Mouse (Mus musculus) stomach, embryonic 15.5 days (tissue): ENCODE data around the gene Irgm1. TPM values are rescaled to one million over a fixed set of nuclear protein-coding genes. Genes with fewer than 3 reads are reported as not detected.

Experiments
- ATAC-seq: fragments of 200-750 bp; cut with Nextera tagmentation; 2 replicates; pipeline ENCODE4 v1.8.0; 2017; ENCODE audit warnings: low read depth, moderate number of reproducible peaks, moderate TSS enrichment; ENCODE audit not compliant: insufficient read depth, low FRiP score
- H3K27ac ChIP-seq: fragments of 300-500 bp; sonication (generic); 2 replicates; pipeline ENCODE4 v1.5.1; 2015; ENCODE audit warnings: mild to moderate bottlenecking, inconsistent platforms
- H3K27me3 ChIP-seq: fragments of 300-500 bp; sonication (generic); replicated peaks from 2 replicates; pipeline ENCODE4 v1.6.1; 2015; ENCODE audit warnings: inconsistent platforms
- H3K36me3 ChIP-seq: fragments of 300-500 bp; sonication (generic); 2 replicates; pipeline ENCODE4 v1.6.1; 2015; ENCODE audit warnings: inconsistent platforms
- H3K4me1 ChIP-seq: fragments of 300-500 bp; sonication (generic); 2 replicates; pipeline ENCODE4 v1.6.1; 2015; ENCODE audit warnings: inconsistent platforms
- H3K4me2 ChIP-seq: fragments of 300-500 bp; sonication (generic); 2 replicates; pipeline ENCODE4 v1.6.1; 2015; ENCODE audit warnings: mild to moderate bottlenecking, inconsistent platforms
- H3K4me3 ChIP-seq: fragments of 300-500 bp; sonication (generic); replicated peaks from 2 replicates; pipeline ENCODE4 v1.5.1; 2015; ENCODE audit warnings: inconsistent platforms
- H3K9ac ChIP-seq: fragments of 300-500 bp; sonication (generic); 2 replicates; pipeline ENCODE4 v1.6.1; 2015; ENCODE audit warnings: inconsistent platforms
- H3K9me3 ChIP-seq: fragments of 300-500 bp; sonication (generic); 2 replicates; pipeline ENCODE4 v1.6.1; 2016; ENCODE audit warnings: inconsistent platforms
- WGBS: fragments of 180-500 bp; shearing (Covaris S2); methylation state at CpG from one replicate; pipeline ENCODE4 v1.1.7; 2015; 5-methylcytosine and 5-hydroxymethylcytosine counted together
- polyA plus RNA-seq: library from polyadenylated mRNA; unstranded; fragments of >200 nt; fragmentation: Nextera tagmentation; extraction: Ambion mirVana; gene quantifications from 2 replicates; pipeline ENCODE4 v1.2.1, GENCODE M21; 2015

The Irgm1 gene
- polyA plus RNA-seq, 1 experiment from 2014 or later: 14.3 TPM

DNA sequence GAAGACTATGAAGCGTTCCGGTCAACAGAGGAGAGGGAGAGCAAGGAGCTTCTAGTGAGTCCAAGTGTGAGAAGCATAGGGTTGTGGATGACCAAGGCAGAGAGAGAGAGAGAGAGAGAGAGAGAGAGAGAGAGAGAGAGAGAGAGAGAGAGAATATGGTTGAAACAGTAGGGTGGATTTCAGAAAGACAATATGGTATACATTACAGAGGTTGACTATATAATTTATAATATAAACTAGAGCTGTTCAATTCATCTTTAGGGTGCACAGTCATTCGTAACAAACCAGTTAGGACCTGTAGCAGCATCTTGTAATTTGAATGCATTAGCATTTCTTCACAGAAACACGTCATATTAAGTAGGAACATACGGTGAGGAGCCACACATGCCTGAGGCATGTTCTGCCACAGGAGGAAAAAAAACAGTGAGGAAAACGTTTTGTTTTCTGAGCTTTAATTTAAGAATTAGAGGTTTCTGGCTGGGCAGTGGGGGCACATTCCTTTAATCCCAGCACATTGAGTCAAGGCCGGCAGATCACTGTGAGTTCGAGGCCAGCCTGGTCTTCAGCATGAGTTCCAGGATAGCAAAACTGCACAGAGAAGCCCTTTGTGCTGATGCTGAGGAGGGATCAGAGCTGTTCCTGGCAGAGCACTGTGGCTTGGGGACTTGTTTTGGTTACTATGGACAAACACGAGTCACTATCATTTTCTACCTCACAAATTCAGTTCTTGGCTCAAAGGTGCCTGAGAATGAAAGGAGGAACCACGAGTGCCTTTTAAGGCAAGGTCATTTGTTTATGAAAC, 32.4 kb downstream of the Irgm1 start:
- Histone ChIP-seq H3K4me2 (peak overlapping the region; percentile 88), H3K4me3 (no peak overlapping the region), H3K27me3 (no peaks in the 10 kb centered on the region), H3K36me3 (no peaks in the 10 kb centered on the region), H3K4me1 (peaks cover 5% of the 10 kb centered on the region), H3K27ac (no peak overlapping the region), H3K9ac (no peak overlapping the region), H3K9me3 (no peaks in the 10 kb centered on the region)
- WGBS: 77% methylated on average over 10 of the region's 10 CpGs
- ATAC-seq: no peak

DNA sequence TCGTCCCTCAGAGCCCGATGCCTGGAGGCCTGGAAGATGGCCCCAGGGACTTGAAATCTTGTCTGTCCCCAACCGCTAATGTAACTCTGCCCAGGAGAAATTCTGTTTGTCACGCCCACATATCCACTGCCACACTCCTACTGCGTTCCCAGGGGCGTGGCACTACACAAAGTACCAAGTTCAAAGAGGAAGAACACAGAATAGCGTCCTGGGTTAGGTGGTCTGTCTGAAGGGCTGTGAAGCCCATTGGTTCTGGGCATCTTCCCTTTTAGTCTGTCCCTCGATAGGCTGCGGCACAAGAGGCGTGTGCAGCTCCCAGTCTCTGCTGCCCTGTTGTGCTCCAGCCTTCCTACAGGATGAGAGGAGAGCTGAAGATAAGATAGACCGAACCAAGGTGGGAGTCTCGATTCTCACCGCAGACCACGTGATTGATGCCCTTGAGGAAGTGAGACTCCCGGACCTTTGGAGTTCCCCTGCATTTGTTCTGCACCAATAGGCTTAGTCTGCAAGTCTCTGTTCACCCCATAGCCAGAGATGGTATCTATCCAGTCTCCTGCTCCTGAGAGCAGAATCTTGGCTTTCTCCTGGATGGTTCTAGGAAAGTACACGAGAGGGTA, 33.2 kb downstream of the Irgm1 start:
- Histone ChIP-seq H3K27ac (peak overlapping the region; percentile 42), H3K4me1 (peaks cover 5% of the 10 kb centered on the region), H3K27me3 (no peaks in the 10 kb centered on the region), H3K9ac (peak overlapping the region; percentile 51; the same call in 1 of the 2 replicates), H3K4me3 (peak overlapping the region; percentile 65), H3K9me3 (no peaks in the 10 kb centered on the region), H3K36me3 (no peaks in the 10 kb centered on the region), H3K4me2 (peak overlapping the region; percentile 88)
- ATAC-seq: peak; percentile 30; the same call in 1 of the 2 replicates
- WGBS: 2% methylated on average over 16 of the region's 16 CpGs

DNA sequence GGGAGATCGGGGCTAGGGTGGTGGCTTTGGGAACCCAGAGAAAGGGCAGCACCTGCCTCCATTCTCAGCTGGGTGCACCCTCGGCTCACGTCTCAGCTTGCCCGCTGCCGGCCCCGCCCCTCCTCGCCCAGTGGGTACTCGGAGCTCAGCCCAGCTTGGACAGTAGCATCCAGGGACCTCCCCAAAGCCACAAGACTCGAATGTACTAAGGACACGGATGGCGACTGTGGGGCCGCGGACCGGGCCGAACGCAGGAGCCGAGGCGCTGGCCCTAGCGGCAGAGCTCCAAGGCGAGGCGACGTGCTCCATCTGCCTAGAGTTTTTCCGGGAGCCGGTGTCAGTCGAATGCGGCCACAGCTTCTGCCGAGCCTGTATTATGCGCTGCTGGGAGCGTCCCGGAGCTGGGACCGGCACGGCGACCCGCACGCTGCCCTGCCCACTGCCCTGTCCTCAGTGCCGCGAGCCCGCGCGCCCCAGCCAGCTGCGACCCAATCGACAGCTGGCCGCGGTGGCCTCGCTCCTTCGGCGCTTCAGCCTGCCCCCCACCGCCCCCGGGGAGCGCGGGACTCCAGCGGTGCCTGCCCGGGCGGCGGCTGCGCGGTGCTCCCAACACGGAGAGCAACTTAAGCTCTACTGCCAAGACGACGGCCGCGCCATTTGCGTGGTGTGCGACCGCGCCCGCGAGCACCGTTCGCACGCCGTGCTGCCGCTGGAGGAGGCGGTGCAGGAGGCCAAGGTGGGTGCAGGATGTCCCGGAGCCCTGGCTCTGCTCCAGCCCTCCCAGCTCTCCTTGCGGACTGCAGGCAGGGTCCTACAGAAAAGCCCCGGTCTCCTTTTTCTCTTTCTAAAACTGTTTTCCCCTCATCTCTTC, 33.9 kb downstream of the Irgm1 start:
- Histone ChIP-seq H3K9me3 (no peaks in the 10 kb centered on the region), H3K4me3 (peak overlapping the region; percentile 65), H3K9ac (peak overlapping the region; percentile 51), H3K4me2 (peak overlapping the region; percentile 88), H3K4me1 (peaks cover 5% of the 10 kb centered on the region), H3K27me3 (no peaks in the 10 kb centered on the region), H3K27ac (peak overlapping the region; percentile 42), H3K36me3 (no peaks in the 10 kb centered on the region)
- peak; percentile 17; the same call in 1 of the 2 replicates for ATAC-seq
- under 1% methylated on average over 77 of the region's 77 CpGs for WGBS

DNA sequence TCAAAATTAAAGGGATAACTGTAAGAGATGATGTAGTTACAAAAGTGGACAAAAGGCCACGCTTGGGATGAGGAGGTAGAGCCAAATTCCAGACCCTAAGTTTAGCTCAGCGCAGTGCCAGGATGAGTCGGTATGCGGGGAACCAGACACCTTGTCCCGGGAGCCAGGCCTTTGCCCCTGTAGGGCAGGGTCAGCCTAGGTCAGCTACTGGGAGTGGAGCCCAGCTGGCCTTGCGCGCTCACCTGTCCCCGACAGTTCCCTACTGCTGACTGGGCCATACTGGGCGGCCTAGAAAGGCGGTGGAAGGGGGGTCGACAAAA, 34.5 kb downstream of the Irgm1 start:
- H3K4me3 ChIP-seq: peak overlapping the region; percentile 65
- 0 out of 2 replicates have a peak overlapping the region, but pooled peaks have one; percentile 42 for H3K27ac ChIP-seq
- peak overlapping the region; percentile 51; the same call in 1 of the 2 replicates for H3K9ac ChIP-seq
- H3K4me2 ChIP-seq: peak overlapping the region; percentile 88
- no peaks in the 10 kb centered on the region for H3K36me3 ChIP-seq
- no peak; the same call in 1 of the 2 replicates for ATAC-seq
- no peaks in the 10 kb centered on the region for H3K27me3 ChIP-seq
- WGBS: 20% methylated on average over 11 of the region's 11 CpGs
- no peaks in the 10 kb centered on the region for H3K9me3 ChIP-seq
- H3K4me1 ChIP-seq: peaks cover 5% of the 10 kb centered on the region

DNA sequence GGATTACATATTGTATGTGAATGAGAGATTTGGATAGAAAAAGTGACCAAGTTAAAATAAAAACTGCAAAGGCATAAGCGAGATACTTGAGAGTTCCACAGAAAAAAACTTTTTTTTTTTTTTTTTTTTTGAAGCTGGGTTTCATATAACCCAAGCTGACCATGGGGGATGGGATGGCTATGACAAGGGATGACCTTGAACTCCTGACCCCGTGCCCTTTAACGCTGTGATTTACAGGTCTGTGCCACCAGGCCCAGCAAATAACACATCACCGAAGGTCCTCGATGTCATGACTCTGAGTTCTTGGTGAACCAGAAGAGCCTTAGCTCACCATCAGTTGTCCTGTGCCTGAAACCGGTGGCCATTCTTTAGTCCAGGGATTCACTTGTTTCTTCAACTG, 35.6 kb downstream of the Irgm1 start:
- no peak overlapping the region for H3K27ac ChIP-seq
- no peak overlapping the region for H3K4me3 ChIP-seq
- H3K9me3 ChIP-seq: no peaks in the 10 kb centered on the region
- ATAC-seq: no peak
- 76% methylated on average over 6 of the region's 6 CpGs for WGBS
- no peaks in the 10 kb centered on the region for H3K27me3 ChIP-seq
- H3K4me2 ChIP-seq: no peak overlapping the region
- no peaks in the 10 kb centered on the region for H3K36me3 ChIP-seq
- H3K9ac ChIP-seq: no peak overlapping the region
- H3K4me1 ChIP-seq: peaks cover 5% of the 10 kb centered on the region

DNA sequence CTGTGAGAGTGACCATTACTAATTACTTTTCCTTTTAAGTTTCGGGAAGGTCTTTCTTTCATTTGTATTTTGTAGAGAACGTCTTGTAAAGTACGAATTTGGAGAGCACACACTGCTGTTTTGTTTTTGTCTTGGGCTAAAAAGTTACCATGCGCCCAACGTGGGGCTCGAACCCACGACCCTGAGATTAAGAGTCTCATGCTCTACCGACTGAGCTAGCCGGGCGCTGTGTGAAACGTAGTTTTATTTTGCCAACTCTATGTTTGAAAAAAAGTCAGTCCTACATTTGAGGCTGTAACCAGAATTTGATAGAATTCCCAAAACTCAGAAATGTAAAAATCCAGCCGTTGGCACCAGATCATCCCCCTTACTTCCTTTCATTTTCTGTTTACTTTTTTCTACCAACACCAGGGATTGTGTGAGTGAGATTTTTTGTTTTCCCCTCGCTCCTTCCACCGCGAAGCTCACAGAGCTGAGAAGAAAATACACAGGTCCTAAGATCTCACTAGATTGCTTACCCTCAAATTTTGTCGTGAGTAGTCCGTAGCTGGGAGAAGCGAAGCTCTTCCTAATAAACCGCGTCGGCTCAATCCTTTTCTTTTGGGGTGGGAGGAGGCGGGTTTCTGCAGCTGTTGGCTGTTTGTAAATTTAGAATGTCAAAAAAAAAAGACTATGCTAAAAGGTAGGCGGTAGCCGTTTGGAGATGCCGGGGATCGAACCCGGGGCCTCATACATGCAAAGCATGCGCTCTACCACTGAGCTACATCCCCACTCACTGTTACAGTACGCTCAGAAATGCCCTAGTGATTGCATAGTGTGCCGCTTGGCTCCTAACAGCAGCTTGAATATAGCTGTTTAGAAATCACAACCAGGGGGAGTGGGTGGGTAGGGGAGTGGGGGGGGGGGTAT, 37.5 kb downstream of the Irgm1 start:
- peak overlapping the region; percentile 62 for H3K4me2 ChIP-seq
- peak; percentile 85 for ATAC-seq
- peaks cover 5% of the 10 kb centered on the region for H3K4me1 ChIP-seq
- peak overlapping the region; percentile 62 for H3K4me3 ChIP-seq
- peak overlapping the region; percentile 46; the same call in 1 of the 2 replicates for H3K9ac ChIP-seq
- no peaks in the 10 kb centered on the region for H3K27me3 ChIP-seq
- no peaks in the 10 kb centered on the region for H3K9me3 ChIP-seq
- under 1% methylated on average over 30 of the region's 30 CpGs for WGBS
- H3K27ac ChIP-seq: peak overlapping the region; percentile 77
- H3K36me3 ChIP-seq: no peaks in the 10 kb centered on the region

DNA sequence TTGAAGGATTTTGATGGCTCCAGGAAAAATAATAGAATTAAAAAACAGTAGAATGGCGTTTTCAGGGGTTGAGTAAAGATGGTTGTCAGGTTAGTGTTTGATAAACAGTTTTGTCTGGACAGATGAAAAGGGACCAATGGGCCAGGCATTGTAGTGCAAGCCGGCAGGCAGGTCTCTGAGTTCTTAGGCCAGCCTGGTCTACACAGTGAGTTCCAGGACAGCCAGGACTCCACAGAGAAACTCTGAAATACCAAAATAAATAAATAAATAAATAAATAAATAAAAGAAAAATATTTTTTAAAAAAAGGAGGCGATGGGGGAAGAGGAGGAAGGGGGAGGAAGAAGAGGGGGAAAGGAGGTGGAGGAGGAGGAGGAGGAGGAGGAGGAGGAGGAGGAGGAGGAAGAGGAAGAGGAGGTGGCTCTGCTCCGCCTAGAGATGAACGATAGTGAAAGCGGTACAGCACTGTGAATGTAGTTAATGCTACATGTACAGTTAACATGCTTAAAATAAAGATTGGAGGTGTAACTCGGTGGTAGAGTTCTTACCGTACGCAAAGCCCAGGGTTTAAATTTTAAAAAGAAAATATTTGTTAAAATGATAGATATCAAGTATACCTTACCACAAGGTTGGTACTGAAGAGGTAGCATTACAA, 38.3 kb downstream of the Irgm1 start:
- ATAC-seq: no peak
- peaks cover 5% of the 10 kb centered on the region for H3K4me1 ChIP-seq
- no peaks in the 10 kb centered on the region for H3K27me3 ChIP-seq
- no peak overlapping the region for H3K9ac ChIP-seq
- H3K4me3 ChIP-seq: peak overlapping the region; percentile 62; the same call in 1 of the 2 replicates
- H3K36me3 ChIP-seq: no peaks in the 10 kb centered on the region
- WGBS: 35% methylated on average over 9 of the region's 9 CpGs
- peak overlapping the region; percentile 62; the same call in 1 of the 2 replicates for H3K4me2 ChIP-seq
- H3K27ac ChIP-seq: no peak overlapping the region
- H3K9me3 ChIP-seq: no peaks in the 10 kb centered on the region

DNA sequence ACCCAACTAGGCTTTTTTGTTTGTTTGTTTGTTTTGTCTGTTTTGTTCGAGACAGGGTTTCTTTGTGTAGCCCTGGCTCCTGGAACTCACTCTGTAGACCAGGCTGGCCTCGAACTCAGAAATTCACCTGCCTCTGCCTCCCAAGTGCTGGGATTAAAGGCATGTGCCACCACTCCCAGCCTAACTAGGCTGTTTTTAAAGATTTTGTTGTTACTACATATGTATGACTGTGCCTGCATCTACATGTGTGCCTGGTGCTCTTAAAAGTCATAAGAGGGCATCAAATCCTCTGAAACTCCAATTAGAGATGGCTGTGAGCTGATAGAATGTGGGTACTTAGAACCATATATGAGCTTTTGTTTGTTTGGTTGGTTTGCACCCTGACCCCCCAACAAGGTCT, 40.2 kb downstream of the Irgm1 start:
- Histone ChIP-seq H3K36me3 (no peaks in the 10 kb centered on the region), H3K4me3 (no peak overlapping the region), H3K4me2 (no peak overlapping the region), H3K9me3 (no peaks in the 10 kb centered on the region), H3K27me3 (no peaks in the 10 kb centered on the region), H3K4me1 (no peaks in the 10 kb centered on the region), H3K27ac (no peak overlapping the region), H3K9ac (no peak overlapping the region)
- WGBS: 71% methylated on average over 2 of the region's 2 CpGs
- no peak for ATAC-seq

DNA sequence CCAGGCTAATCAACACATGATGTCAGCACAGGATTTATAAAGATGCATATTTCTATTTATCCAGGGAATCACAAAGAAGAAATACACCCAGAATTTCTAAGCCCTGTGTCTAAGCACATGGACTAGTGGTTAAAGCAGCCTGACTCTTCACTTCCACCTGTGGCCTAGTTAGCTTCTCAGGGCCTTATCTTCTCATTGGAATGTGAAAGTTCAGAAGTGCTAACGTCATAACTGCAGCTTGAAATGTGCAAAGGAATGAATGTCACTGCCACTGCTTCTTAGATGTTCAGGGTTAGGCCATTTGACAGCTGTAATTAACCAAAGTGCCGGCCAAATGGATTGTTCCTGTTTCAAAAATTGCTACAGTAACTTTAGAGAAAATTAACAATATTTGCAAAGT, 41.2 kb downstream of the Irgm1 start:
- H3K9ac ChIP-seq: no peak overlapping the region
- no peak overlapping the region for H3K27ac ChIP-seq
- H3K4me1 ChIP-seq: no peaks in the 10 kb centered on the region
- H3K9me3 ChIP-seq: no peaks in the 10 kb centered on the region
- 62% methylated on average over 2 of the region's 2 CpGs for WGBS
- no peaks in the 10 kb centered on the region for H3K36me3 ChIP-seq
- no peak overlapping the region for H3K4me2 ChIP-seq
- no peak overlapping the region for H3K4me3 ChIP-seq
- H3K27me3 ChIP-seq: no peaks in the 10 kb centered on the region
- ATAC-seq: no peak

DNA sequence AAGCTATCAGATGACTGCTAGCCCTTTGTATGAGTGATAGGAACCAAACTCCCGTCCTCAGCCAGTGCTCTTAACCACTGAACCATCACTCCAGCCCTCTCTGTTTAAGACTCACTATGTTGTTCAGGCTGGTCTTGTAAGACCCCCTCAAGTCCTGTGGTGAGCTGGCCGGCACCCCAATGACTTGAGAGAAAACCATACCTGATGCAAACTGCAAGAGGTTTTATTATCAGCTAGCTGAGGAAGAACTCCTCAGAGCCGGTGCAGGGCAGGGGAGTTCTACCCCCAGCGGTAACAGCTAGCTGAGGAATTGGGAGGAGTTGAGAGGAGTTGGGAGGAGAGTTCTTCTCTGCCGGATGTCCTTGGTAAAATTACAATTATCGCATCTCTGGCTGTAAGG, 43.6 kb downstream of the Irgm1 start:
- no peak for ATAC-seq
- H3K9ac ChIP-seq: no peak overlapping the region
- WGBS: 74% methylated on average over 6 of the region's 6 CpGs

More for the DNA sequence above, 43.6 kb downstream of the Irgm1 start:
- Histone ChIP-seq H3K4me1 (peaks cover 12% of the 10 kb centered on the region), H3K4me2 (no peak overlapping the region), H3K27me3 (peaks cover 10% of the 10 kb centered on the region; the same call in 1 of the 2 replicates), H3K27ac (no peak overlapping the region), H3K36me3 (no peaks in the 10 kb centered on the region), H3K9me3 (no peaks in the 10 kb centered on the region), H3K4me3 (no peak overlapping the region)
